Mouse (Mus musculus): ENCODE measurements around the gene Gnb1l.
"Not testable (repeated sequence)": the region's sequence is repeated elsewhere in the genome, so short reads cannot be mapped to it uniquely, and the experiment has no call there.

The Gnb1l gene

GRCm38 (mm10) chr16:18483839-18484238, 14.7 kb upstream of the Gnb1l start:
- DNase-seq (ENCODE audit: low spot score in 2 of 2): no peak

DNA sequence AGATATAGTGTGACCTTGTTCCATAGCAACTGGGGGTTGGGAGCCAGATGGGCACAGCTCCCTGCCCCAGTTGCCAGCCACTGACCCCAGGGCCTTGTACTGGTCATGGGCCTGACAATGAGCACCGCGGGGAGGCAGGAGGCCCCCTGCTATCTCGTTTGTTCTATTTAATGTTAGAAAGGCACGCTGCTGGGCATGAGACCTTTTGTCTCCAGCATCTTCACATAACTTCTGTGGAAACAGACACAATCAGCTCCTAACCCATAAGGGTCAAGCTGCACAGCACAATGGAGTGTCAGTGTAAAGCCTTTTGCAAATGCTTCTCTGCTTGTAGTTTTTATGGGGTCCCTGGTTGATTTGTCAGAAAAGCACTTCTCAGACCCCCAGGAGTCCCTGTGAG, 14.1 kb upstream of the Gnb1l start:
- DNase-seq (ENCODE audit: low spot score in 2 of 2): no peak

DNA sequence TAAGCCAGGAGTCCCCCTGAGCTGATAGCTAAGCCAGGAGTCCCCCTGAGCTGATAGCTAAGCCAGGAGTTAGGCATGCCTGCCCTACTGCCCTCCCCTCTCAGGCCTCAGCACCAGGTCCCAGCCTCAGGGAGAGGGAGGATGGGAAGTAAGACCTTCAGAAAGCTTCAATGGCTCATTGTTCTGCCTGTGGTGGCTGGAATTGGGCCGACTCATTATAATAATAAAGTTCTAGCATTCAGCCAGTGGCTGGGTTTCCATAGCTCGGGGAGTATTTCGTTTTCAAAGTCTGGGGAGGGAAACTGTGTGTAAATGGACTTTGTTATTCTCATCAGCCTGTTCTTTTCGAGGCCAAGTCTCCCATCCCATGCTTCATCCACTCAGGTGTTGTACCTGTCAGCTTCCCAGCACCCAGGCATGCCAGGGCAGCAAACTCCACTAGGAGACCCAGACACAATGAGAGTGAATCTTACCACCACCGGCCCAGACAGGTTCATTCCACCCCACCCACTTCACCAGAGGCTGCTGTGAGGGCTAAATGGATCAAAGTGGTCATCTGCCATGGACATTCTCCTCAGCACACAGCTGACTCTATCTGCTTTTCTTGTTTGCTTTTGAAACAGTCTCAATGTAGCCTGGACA, 13.6 kb upstream of the Gnb1l start:
- DNase-seq (ENCODE audit: low spot score in 2 of 2): no peak

DNA sequence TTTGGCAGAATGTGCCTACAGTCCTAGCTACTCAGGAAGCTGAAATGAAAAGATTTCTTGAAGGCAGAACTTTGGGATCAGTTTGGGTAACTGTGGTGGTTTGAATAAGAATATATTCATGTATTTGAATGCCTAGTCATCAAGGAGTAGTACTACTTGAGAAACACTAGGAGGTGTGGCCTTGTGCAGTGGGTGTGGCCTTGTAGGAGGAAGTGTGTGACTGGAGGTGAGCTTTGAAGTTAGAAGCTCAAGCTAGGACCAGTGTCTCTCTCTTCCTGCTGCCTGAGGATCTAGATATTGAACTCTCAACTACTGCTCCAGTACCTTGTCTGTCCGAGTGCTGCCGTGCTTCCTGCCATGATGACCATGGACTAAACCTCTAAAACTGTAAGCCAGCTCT, 12.4 kb upstream of the Gnb1l start:
- no peak for DNase-seq (ENCODE audit: low spot score in 2 of 2)

GRCm38 (mm10) chr16:18490281-18490680, 8.2 kb upstream of the Gnb1l start:
- no peak for DNase-seq (ENCODE audit: low spot score in 2 of 2)

GRCm38 (mm10) chr16:18490894-18491293, 7.6 kb upstream of the Gnb1l start:
- no peak for DNase-seq (ENCODE audit: low spot score in 2 of 2)

GRCm38 (mm10) chr16:18497865-18498515, 523 bp upstream of the Gnb1l start:
- DNase-seq (ENCODE audit: low spot score in 2 of 2): no peak

GRCm38 (mm10) chr16:18498996-18499395, 483 bp downstream of the Gnb1l start:
- DNase-seq (ENCODE audit: low spot score in 2 of 2): no peak

GRCm38 (mm10) chr16:18501531-18501930, 3.0 kb downstream of the Gnb1l start:
- DNase-seq (ENCODE audit: low spot score in 2 of 2): peak; percentile 48 to 51

- DNase-seq (ENCODE audit: low spot score in 2 of 2): peak; percentile 57 to 60
These were observed 5.2 kb downstream of the Gnb1l start for GRCm38 (mm10) chr16:18503566-18504342.

DNA sequence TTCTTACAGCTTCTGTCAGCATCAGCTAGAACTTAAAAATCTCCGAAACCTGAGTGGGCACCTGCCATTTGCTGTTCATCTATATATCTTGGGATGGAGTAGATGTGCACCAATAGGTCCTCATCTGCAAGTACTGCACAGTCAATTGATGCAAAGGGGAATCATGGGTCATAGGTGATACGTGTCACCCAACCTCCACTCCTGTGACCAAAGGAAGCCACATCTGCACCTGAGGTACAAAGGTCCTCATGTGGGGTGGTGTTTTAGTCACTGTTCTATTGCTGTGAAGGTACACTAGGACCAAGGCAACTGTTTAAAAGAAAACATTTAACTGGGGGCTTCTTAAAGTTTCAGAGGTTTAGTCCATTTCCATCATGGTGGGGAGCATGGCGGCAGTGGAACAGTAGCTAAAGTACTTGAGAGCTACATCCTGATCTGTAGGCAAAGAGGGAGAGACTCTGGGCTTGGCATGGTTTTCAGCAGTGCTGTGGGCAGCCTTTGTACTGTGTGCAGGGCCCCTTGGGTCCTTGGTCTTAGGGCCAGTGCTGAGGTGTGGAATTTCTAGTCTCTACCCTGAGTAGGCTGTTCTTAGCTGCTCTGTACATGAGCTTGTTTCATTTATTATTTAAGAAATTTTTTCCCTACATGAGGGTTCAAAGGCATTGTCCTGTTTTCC, 8.1 kb downstream of the Gnb1l start:
- no peak for DNase-seq (ENCODE audit: low spot score in 2 of 2)

GRCm38 (mm10) chr16:18507200-18507549, 8.7 kb downstream of the Gnb1l start:
- no peak for DNase-seq (ENCODE audit: low spot score in 2 of 2)

DNA sequence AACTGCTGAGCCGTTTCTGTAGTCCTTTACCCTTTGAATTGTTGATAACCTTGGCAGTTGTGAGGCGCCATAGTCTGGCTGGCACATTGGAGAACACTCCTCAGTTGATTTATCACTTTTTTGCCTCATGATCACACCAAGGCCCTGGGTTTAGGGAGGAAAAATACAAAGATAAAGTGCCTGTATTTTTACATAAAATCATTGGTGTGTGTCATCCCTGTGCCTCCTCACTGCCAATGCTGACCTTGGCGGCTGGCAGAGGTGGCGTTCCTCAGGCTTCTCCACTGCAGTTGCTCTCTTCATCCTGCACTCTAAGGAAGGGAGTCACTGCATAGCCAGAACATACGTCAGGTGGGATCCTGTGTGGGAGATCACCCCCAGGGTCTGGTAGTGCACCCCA, 13.2 kb downstream of the Gnb1l start:
- no peak for DNase-seq (ENCODE audit: low spot score in 2 of 2)

DNA sequence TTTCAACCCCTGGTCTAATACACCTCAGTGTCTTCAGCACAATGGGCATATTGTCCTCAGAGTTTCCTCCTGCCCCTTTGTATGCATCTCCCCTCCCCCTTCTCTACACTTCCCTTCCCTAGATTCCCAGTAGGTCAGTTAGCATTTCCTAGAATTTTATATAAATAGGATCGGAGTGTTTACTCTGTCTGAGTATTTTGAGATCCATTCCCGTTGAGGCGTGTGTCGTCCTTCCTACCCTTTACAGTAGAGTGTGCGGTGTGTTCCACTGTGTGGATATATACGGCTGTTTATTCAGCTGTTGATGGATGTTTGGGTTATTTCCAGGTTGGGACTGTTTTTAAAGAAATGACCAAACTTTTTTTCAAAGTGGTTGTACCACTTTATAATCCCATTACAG, 15.0 kb downstream of the Gnb1l start:
- no peak for DNase-seq (ENCODE audit: low spot score in 2 of 2)

DNA sequence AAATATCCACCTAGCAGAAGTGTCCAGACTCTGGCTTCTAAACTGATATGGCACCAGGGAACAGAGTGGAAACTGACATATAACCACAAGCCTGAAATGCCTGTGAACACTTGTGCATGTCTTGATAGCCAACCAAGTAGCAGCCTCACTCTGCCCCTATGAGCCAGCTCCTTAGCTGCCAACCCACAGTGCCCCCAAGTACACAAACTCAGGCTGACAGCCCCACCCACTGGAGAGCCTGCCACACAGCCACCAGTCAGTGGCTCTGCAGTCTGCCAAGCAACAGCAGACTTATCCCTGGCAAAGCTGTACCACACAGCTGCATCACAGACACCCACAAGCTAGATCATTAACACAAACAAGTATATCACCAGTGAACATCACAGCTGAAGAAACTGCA, 19.6 kb downstream of the Gnb1l start:
- DNase-seq (ENCODE audit: low spot score in 2 of 2): peak; percentile 70 to 77

DNA sequence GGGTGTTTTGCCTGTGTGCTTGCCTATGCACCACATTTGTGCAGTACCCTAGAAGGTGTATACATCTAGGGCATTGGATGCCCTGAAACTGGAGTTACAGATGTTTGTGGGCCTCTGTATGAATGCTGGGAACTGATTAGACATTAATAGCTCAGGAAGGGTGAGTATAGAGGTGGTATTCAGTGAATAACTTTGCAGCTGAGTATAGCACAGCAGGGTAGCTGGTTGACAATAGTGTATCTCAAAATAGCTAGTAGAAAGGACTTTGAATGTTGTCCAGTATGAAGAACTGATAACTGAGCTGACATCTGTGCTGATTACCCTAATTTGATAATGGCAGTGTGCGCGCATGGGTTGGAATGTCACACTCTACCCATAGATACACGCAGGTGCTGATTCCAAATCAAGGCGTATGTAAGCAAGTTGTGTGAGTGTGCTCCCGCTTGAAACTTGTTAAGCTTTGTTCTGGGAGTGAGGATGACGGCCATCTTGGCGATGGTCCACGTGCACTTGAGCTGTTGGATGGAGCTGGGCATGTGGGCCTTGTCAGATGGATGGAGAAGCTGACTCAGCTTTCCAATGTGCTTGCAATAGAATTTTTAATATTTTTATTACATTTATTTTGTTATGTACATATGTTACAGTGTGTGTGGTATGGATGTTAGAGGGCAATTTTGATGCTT, 25.2 kb downstream of the Gnb1l start:
- DNase-seq (ENCODE audit: low spot score in 2 of 2): no peak

DNA sequence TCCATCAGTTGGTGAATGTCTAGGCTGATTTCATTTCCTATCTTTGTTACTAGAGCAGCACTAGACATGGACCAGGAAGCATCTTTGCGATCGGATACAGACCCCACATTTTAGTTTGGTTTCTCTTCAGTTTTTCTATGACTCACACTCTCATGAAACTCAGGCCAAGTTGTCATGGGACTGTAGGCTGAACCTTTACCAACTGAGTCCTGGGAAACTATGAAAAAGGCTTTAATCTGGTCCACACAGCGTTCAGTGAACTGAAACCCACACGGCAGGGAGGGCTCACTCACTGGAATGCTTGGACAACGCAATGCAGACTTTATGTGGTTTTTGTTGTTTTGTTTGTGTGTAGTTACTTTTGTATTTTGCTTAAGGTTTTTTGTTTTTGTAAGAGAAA, 30.1 kb downstream of the Gnb1l start:
- DNase-seq (ENCODE audit: low spot score in 2 of 2): no peak

- DNase-seq (ENCODE audit: low spot score in 2 of 2): not testable (repeated sequence)
These were observed 34.5 kb downstream of the Gnb1l start for GRCm38 (mm10) chr16:18533061-18533460.

- DNase-seq (ENCODE audit: low spot score in 2 of 2): no peak
These were observed 39.0 kb downstream of the Gnb1l start for GRCm38 (mm10) chr16:18537407-18537990.

- no peak for DNase-seq (ENCODE audit: low spot score in 2 of 2)
These were observed 40.8 kb downstream of the Gnb1l start for GRCm38 (mm10) chr16:18539281-18539680.

DNA sequence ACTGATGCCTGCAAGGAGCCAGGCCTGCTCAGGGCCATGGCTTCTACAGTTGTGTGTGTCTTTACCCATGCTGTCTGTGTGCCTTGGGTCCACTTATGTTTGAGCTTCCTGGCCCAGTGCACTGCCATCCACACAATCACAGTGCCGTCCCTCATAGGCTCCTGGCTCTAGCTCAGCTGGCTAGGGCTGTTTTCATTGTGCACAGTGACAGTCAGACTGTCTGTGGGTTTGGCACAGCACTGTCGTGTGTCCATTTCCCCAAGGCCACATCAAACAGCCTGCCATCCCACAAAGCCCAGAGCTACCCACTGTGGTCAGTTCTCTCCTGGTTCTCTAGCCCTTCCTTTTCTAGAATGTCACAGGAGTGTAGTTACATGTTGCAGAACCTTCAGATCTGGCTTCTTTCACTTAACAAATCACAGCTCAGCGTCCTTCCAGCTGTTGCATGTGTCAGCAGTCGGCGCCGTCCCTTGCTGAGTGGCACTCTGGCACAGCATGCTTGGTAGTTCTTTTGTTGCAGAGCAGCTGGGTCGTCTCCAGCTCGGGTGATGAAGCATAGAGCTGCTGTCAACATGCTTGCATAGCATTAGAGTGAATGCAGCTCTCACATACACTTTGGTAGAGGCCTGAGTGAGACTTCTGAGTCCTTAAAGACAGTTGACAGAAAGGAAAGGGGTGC, 44.8 kb downstream of the Gnb1l start:
- no peak for DNase-seq (ENCODE audit: low spot score in 2 of 2)
